Mouse (Mus musculus) heart, postnatal 0 days (tissue): ENCODE measurements around the gene Mlxip. TPM values are rescaled to one million over a fixed set of nuclear protein-coding genes. Genes with fewer than 3 reads are reported as not detected.

Source experiments
- ATAC-seq: fragments of 200-750 bp; cut with Nextera tagmentation; 2 replicates; pipeline ENCODE4 v1.8.0; 2017; ENCODE audit warnings: low read depth, moderate number of reproducible peaks, moderate library complexity; ENCODE audit not compliant: insufficient read depth
- DNase-seq: peaks from one replicate; pipeline ENCODE4 v3.0.0-alpha.2; 2016; ENCODE audit warnings: low spot score
- H3K27ac ChIP-seq: fragments of 300-500 bp; sonication (generic); 2 replicates; pipeline ENCODE4 v1.5.1; 2014; ENCODE audit warnings: low read depth, mild to moderate bottlenecking
- H3K27me3 ChIP-seq: fragments of 300-500 bp; sonication (generic); 2 replicates; pipeline ENCODE4 v1.6.1; 2014; ENCODE audit warnings: low read length, mixed read lengths; ENCODE audit not compliant: control insufficient read depth, insufficient read depth
- H3K36me3 ChIP-seq: fragments of 300-500 bp; sonication (generic); replicated peaks from 2 replicates; pipeline ENCODE4 v1.6.1; 2014; ENCODE audit warnings: low read length, mixed read lengths; ENCODE audit not compliant: control insufficient read depth, insufficient read depth
- H3K4me1 ChIP-seq: fragments of 300-500 bp; sonication (generic); 2 replicates; pipeline ENCODE4 v1.6.1; 2014; ENCODE audit warnings: antibody characterized with exemption; ENCODE audit not compliant: control insufficient read depth, insufficient read depth
- H3K4me2 ChIP-seq: fragments of 300-500 bp; sonication (generic); 2 replicates; pipeline ENCODE4 v1.6.1; 2014; ENCODE audit warnings: low read depth, mild to moderate bottlenecking, low read length, moderate library complexity
- H3K4me3 ChIP-seq: fragments of 300-500 bp; sonication (generic); 2 replicates; pipeline ENCODE4 v1.5.1; 2014; ENCODE audit warnings: low read depth, low read length
- H3K9ac ChIP-seq: fragments of 300-500 bp; sonication (generic); replicated peaks from 2 replicates; pipeline ENCODE4 v1.6.1; 2014; ENCODE audit warnings: low read depth, low read length, mixed read lengths
- H3K9me3 ChIP-seq: fragments of 300-500 bp; sonication (generic); replicated peaks from 2 replicates; pipeline ENCODE4 v1.6.1; 2016; ENCODE audit warnings: low read length; ENCODE audit not compliant: control insufficient read depth
- CTCF ChIP-seq: IDR thresholded peaks from 2 replicates; pipeline ENCODE4 v1.5.1; 2016; ENCODE audit warnings: antibody characterized with exemption, control low read depth, low read depth
- EP300 ChIP-seq: IDR thresholded peaks from 2 replicates; pipeline ENCODE4 v1.6.1; 2016; ENCODE audit warnings: antibody characterized with exemption, low read depth
- WGBS: fragments of 180-500 bp; shearing (Covaris S2); extraction: QIAGEN DNeasy Blood & Tissue Kit; methylation state at CpG from one replicate; pipeline ENCODE4 v1.1.7; 2014; 5-methylcytosine and 5-hydroxymethylcytosine counted together
- polyA plus RNA-seq: library from polyadenylated mRNA; unstranded; fragments of >200 nt; fragmentation: Nextera tagmentation; extraction: Ambion mirVana; gene quantifications from 2 replicates; pipeline ENCODE4 v1.2.1, GENCODE M21; 2015
- total RNA-seq: library from RNA; depleted of rRNA; stranded (reverse); fragments of >200 nt; gene quantifications from 2 replicates; pipeline ENCODE4 v1.2.3, GENCODE M21; 2014; ENCODE audit warnings: low replicate concordance

Mlxip gene
- total and polyA plus RNA-seq, 2 experiments from 2014 or later: 7.3 to 13.4 TPM

- no peak overlapping the region for H3K4me3 ChIP-seq
- 0 out of 2 replicates have a peak, but pooled peaks cover 7% of the 10 kb centered on the region for H3K4me1 ChIP-seq
- H3K27ac ChIP-seq: no peak overlapping the region
- peaks cover 6% of the 10 kb centered on the region; the same call in 1 of the 2 replicates for H3K36me3 ChIP-seq
- H3K4me2 ChIP-seq: no peak overlapping the region
- WGBS: 47% methylated on average over 3 of the region's 3 CpGs
- no peaks in the 10 kb centered on the region for H3K27me3 ChIP-seq
- no peak for ATAC-seq
- H3K9me3 ChIP-seq: no peaks in the 10 kb centered on the region
- DNase-seq: no peak
- TF ChIP-seq EP300 (no peak), CTCF (no peak)
- no peak overlapping the region for H3K9ac ChIP-seq
Measured at GRCm38 (mm10) chr5:123408176-123408575, 13.6 kb downstream of the Mlxip start.

- TF ChIP-seq CTCF (no peak), EP300 (no peak)
- peak overlapping the region; percentile 28; the same call in 1 of the 2 replicates for H3K27ac ChIP-seq
- H3K9ac ChIP-seq: no peak overlapping the region
- ATAC-seq (no peak), DNase-seq (no peak)
- H3K4me2 ChIP-seq: no peak overlapping the region
- H3K4me3 ChIP-seq: no peak overlapping the region
- H3K9me3 ChIP-seq: no peaks in the 10 kb centered on the region
- H3K27me3 ChIP-seq: no peaks in the 10 kb centered on the region
- WGBS: 59% methylated on average over 4 of the region's 4 CpGs
- peaks cover 6% of the 10 kb centered on the region; the same call in 1 of the 2 replicates for H3K36me3 ChIP-seq
- H3K4me1 ChIP-seq: peaks cover 30% of the 10 kb centered on the region
Measured at GRCm38 (mm10) chr5:123412193-123412592, 17.6 kb downstream of the Mlxip start.

DNA sequence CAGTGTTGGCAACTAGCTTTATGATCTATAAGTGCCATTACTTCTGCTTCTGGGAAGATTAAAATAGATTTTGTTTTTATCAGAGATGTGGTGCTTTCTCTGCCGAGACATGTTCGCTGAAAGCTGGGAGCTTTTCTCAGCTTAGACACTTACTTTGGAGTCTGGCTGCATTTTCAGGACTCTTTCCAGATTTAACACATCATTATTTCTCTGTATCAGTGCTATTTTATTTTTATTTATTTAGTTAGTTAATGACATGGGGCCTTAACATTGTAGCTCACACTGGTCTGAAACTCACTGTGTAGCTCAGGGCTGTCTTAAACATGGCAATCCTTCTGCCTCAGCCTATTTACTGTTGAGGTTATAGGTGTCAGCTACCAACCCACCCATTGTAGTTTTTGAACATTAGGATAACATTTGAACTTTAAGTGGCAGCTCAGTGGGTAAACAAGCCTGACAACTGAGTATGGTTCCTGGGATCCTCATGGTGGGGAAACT, 19.3 kb downstream of the Mlxip start:
- H3K27ac ChIP-seq: no peak overlapping the region
- no peaks in the 10 kb centered on the region for H3K9me3 ChIP-seq
- ATAC-seq: no peak
- 45% methylated on average over 2 of the region's 2 CpGs for WGBS
- H3K4me2 ChIP-seq: no peak overlapping the region
- no peak overlapping the region for H3K4me3 ChIP-seq
- DNase-seq: no peak
- no peak overlapping the region for H3K9ac ChIP-seq
- no peak for TF ChIP-seq EP300
- TF ChIP-seq CTCF: no peak
- H3K27me3 ChIP-seq: no peaks in the 10 kb centered on the region
- H3K36me3 ChIP-seq: peaks cover 6% of the 10 kb centered on the region; the same call in 1 of the 2 replicates
- peaks cover 29% of the 10 kb centered on the region for H3K4me1 ChIP-seq

- Histone ChIP-seq H3K36me3 (no peaks in the 10 kb centered on the region), H3K9ac (no peak overlapping the region), H3K27ac (peak overlapping the region; percentile 74; the same call in 1 of the 2 replicates), H3K4me2 (no peak overlapping the region), H3K4me1 (peaks cover 29% of the 10 kb centered on the region), H3K27me3 (no peaks in the 10 kb centered on the region), H3K9me3 (no peaks in the 10 kb centered on the region), H3K4me3 (no peak overlapping the region)
- TF ChIP-seq CTCF: no peak
- no peak for TF ChIP-seq EP300
- no peak for ATAC-seq
- DNase-seq: no peak
- 64% methylated on average over 3 of the region's 3 CpGs for whole genome bisulfite sequencing
Measured at GRCm38 (mm10) chr5:123416149-123416548, 21.6 kb downstream of the Mlxip start.

DNA sequence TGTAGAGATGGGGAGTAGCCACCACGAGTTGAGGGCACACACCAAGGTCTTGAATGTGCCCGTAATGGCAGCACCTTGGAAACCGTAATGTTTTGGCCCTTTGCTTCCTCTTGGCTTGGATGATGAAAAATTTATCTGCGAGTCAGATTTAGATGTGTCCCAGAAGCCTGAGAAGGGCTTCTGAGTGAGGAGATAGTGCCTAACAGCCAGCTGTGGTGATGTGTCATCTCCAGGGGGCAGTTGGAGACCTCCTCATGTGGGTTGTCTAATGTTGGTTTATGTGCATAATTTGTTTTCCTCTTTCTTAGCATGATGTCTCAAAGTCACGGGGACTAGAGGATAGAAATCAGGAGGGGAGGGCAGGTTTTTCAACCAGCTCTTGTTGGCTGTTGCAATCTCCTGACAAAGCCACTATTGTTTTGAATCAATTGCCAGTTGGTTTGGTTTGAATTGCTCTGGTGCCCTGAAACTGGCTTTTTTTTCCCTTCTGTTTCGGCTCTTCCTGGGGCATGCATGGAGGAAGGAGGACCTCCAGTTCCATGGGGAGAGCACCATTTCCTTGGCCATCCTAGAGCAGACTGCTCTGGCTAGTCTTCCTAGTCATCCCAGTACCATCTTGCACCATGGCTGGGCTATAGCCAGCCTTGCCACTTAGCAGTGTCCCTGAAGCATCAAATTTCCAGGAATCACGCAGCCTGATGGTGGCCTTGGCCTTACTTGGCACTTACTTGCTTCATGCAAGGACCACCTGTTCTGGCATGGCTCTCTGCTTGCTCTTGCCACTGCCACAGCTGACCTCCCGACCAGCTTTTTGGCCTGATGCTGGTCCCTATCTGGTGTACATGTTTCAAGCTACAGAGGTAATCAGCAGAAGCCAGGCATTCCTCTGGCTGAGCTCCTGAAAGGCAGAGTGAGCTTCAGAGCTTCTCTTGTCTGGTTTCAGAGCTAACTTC, 22.2 kb downstream of the Mlxip start:
- peak overlapping the region; percentile 74 for H3K27ac ChIP-seq
- H3K4me1 ChIP-seq: peaks cover 30% of the 10 kb centered on the region
- H3K27me3 ChIP-seq: no peaks in the 10 kb centered on the region
- H3K4me3 ChIP-seq: no peak overlapping the region
- H3K36me3 ChIP-seq: no peaks in the 10 kb centered on the region
- DNase-seq (no peak), ATAC-seq (peak; percentile 83)
- H3K9me3 ChIP-seq: no peaks in the 10 kb centered on the region
- H3K9ac ChIP-seq: no peak overlapping the region
- 63% methylated on average over 8 of the region's 8 CpGs for WGBS
- no peak for TF ChIP-seq EP300
- no peak for TF ChIP-seq CTCF
- no peak overlapping the region for H3K4me2 ChIP-seq
